Mouse (Mus musculus) brain, embryonic 14.5 days (tissue): ENCODE measurements around the gene D17Wsu92e.

Source experiments
- CTCF ChIP-seq: fragments of 200-500 bp; IDR thresholded peaks from 2 replicates; pipeline ENCODE4 v1.5.1; 2012; ENCODE audit warnings: inconsistent platforms, mild to moderate bottlenecking, moderate library complexity, borderline replicate concordance; ENCODE audit not compliant: insufficient read depth, insufficient read length; ENCODE audit errors: extremely low read depth
- POLR2A ChIP-seq: fragments of 200-500 bp; IDR thresholded peaks from 2 replicates; pipeline ENCODE4 v1.6.1; 2012; ENCODE audit warnings: mild to moderate bottlenecking, inconsistent platforms, borderline replicate concordance; ENCODE audit not compliant: poor library complexity, insufficient read depth, insufficient read length, severe bottlenecking; ENCODE audit errors: extremely low read depth

DNA sequence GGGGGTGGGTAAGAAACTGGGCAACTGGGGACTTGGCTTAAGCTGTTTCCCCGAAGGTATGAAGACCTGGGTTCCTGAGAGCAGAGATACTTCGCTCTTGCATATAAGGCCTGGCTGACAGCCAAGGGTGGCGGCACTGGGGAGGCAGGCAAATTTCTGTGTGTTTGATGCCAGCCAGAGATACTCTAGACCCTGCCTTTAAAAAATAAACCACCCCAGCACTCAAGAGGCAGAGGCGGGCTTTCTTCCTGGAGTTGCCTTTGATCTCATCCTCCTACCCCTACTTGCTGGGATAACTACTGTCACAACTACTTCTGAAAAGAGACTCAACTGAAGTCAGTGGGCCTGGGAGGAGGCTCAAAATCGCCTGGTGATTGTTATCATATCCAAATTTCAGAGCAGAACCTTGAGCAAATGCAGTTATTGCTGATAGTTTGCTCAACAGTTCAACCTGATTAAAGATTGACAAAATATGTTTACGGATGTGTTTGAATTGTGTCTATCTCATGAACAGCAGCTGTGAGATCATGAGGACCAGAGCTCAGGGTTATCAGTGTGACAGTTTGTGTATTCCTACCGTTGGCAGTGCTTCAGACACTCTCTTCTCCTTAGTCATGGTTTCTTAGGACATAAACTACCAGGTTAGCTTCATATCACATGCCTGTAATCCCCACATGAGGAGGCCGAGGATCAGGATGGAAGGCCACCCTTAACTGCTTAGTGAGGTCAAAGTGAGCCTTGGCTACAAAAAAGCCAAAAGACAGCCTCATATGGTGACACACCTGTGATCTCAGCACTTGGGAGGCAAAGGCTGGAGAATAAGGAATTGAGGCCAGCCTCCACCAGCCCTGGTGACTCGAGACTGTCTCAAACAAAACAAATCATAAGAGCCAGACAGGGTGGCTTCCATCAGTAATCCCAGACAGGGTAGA lies 1.2 kb upstream of the D17Wsu92e start:
- TF ChIP-seq CTCF (no peak), POLR2A (no peak)
